Mouse (Mus musculus) erythroblast, adult 5-6 weeks (primary cell): Measurements from ENCODE around the gene Eif5a. TPM values are rescaled to one million over a fixed set of nuclear protein-coding genes. Genes with fewer than 3 reads are reported as not detected.
"Not testable (repeated sequence)": the region's sequence is repeated elsewhere in the genome, so short reads cannot be mapped to it uniquely, and the experiment has no call there.

Experiments
- ATAC-seq: replicated peaks from 2 replicates; pipeline ENCODE4 v1.8.0; 2016; ENCODE audit warnings: moderate number of reproducible peaks, mild to moderate bottlenecking, moderate TSS enrichment, inconsistent platforms; ENCODE audit not compliant: poor library complexity, low FRiP score, severe bottlenecking
- total RNA-seq, 2 experiments: library from RNA; stranded (forward) in 1 of 2; stranded (reverse) in 1 of 2; fragments of 150-400 nt in 1 of 2; fragments of 200-764, 138-1000 nt in 1 of 2; gene quantifications; 2 replicates each; pipeline versions ENCODE4 v1.2.3 to v1.2.4; 2015 to 2017; ENCODE audit warnings: low replicate concordance in 2 of 2

Eif5a gene
- total RNA-seq (2015; ENCODE audit: low replicate concordance) = 340 and 374 TPM in 2 replicates
- 154 and 205 TPM in 2 replicates for total RNA-seq (2017; ENCODE audit: low replicate concordance)

GRCm38 (mm10) chr11:69921114-69922011 is at the start of gene Eif5a:
TSS of gene Eif5a (minus strand) at chr11:69921958.
- peak; percentile 75 for ATAC-seq

- no peak for ATAC-seq
These were observed 49.0 kb upstream of the Eif5a start for GRCm38 (mm10) chr11:69970775-69971174.

DNA sequence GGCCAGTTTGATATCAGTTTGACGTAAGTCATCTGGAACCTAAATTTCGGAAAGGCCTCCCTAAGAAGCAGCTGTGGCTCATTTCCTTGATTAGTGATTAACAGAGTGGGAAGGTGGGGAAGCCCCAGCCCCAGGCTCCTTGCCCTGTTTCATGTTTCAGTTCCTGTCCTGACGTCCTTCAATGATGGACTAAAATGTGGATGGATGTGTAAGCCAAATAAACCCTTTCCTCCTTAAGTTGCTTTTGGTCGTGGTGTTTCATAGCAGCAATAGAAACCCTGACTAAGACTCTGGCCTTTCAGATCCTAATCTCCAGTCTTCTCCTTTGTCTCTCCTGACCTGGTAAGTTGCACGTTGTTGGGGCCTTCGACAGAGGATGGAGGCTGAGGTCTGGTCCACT is 48.5 kb upstream of the Eif5a start:
- no peak for ATAC-seq

GRCm38 (mm10) chr11:69968793-69969192 is 47.0 kb upstream of the Eif5a start:
- ATAC-seq = no peak

DNA sequence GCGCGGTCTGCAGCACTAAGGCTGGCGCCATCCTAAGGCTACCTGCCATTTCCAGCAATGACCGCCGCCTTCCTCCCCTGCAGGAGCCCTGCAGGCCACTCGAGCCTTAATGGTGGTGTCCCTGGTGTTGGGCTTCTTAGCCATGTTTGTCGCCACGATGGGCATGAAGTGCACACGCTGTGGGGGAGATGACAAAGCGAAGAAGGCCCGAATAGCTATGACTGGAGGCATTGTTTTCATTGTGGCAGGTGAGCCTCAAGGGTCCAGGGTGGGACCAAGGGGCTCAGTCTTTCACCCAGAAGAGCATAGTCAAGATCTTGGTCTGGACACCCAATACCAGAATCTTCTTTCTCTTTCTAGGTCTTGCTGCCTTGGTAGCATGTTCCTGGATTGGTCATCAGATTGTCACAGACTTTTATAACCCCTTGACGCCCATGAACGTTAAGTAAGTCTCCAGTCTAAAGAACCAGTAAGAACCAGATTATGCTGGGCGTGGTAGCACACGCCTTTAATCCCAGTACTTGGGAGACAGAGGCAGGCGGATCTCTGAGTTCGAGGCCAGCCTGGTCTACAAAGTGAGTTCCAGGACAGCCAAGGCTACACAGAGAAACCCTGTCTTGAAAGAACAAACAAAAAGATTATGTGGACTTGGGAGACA is 45.2 kb upstream of the Eif5a start:
- no peak for ATAC-seq

GRCm38 (mm10) chr11:69966006-69966859 is 44.5 kb upstream of the Eif5a start:
- 0 out of 2 replicates have a peak, but pooled peaks have one; percentile 17 for ATAC-seq

DNA sequence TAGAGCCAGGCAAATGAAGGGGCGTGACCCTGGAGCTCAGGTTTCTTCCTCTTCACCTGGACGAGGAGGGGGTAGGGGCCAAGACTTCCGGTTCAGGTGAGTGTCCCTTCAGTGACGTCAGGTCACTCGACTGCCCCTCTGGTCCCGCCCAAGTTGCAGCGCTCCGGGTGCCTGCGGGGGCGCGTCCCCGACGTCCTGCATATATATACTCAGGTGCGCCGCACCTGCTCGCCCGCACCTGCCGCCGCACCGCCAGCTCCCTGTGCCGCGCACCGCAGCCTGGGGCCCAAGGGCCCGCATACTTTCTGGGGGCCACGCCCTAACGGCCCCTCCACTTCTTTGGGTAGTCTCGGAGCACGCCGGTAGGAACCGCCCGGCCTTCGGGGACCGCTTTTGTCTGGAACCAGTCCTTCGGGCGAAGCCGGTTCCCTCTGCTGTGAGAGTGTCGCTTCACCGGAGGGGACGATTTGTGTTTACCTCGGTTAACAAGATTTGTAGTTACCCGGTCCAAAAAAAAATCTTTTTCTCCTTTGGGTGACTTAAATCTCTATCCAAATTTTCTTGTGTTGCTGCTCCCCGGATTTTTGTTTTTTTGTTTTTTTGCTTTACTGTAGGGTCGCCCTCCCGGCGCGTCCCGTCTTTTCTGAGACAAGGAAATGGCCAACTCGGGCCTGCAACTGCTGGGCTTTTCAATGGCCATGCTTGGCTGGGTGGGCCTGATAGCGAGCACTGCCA is 43.7 kb upstream of the Eif5a start:
- 0 out of 2 replicates have a peak, but pooled peaks have one; percentile 13 for ATAC-seq

DNA sequence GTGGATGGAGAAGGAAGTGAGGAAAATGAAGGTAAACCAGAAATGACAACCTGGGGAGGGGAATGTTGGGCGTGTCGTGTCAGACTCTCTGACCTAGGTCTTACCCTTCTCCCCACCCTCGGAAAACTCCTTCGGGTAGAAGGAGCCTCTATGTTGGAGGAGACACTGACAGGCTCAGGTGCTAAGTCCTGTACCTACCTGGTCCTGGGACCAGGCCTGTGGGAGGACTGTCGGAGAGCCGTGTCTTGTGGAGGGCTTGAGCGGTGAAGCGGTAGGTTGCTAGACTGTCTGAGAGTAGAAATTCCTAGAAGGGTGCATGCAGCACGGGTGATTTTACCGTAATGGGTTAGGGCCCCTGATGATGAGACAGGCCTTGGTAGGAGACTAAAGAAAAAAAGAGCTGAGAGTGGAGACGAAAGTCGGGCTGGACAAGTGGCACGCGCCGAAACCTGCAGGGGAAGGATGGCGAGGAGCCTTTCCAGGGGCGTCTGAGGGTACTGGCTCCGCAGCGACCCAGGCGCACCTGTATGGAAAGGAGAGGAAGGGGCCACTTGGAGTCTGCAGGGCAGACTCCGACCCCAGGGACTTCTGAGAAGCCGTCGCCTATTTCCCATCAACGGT is 43.0 kb upstream of the Eif5a start, which contains the start of gene Cldn7:
Gene Cldn7, plus strand, starts transcription at position 130 of the 621 bp plus-strand sequence.
- ATAC-seq = no peak

DNA sequence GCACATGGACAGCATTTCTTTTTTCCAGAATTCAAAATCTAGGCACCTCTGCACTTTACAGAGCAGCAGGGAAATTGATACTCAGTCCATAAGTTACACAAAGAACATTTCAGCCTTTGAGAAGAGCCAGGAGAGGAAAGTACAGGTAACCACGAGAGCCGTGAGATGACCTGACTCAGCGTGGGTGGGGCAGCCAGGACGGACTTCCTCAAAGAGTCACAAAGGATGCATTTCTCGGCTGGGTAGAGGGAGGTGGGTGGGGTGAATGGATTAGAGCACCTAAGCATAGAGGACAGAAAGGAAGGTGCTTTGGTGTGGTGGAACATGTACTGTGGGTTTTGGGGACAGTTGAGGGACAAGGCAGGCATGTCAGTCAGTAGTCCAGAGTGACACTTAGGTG is 40.1 kb upstream of the Eif5a start:
- no peak for ATAC-seq

- ATAC-seq = peak; percentile 66
These were observed 38.9 kb upstream of the Eif5a start for GRCm38 (mm10) chr11:69960616-69961015.

DNA sequence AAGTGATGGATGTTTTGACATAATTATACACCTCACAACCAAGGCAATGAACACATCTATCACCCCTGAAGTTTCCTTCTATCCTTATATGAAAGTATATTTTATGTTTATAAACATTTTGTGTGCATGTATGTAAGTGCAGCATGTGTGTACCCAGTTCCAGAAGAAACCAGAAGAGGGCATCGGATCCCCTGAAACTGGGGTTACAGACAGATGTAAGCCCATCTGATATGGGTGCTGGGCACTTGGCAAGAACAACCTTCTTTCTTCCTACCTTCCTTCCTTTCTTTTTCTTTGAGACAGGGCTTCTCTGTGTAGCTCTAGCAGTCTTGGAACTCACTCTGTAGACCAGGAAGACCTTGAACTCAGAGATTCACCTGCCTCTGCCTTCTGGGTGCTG is 34.5 kb upstream of the Eif5a start:
- ATAC-seq = no peak

DNA sequence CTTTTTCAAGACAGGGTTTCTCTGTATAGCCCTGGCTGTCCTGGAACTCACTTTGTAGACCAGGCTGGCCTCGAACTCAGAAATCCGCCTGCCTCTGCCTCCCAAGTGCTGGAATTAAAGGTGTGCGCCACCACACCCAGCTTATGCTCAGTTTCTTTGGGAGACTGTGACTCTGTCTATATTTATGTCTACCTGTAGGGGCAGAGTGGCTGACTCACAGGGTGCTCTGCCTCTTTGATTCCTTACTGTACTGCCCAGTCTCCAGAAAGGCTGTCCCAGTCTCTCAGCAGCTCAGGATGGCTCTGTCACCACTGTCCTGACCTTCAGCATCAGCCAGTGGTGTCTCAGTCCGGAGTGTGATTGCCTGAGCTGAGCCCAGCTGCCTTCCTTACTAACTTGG is 33.9 kb upstream of the Eif5a start:
- ATAC-seq = not testable (repeated sequence)

DNA sequence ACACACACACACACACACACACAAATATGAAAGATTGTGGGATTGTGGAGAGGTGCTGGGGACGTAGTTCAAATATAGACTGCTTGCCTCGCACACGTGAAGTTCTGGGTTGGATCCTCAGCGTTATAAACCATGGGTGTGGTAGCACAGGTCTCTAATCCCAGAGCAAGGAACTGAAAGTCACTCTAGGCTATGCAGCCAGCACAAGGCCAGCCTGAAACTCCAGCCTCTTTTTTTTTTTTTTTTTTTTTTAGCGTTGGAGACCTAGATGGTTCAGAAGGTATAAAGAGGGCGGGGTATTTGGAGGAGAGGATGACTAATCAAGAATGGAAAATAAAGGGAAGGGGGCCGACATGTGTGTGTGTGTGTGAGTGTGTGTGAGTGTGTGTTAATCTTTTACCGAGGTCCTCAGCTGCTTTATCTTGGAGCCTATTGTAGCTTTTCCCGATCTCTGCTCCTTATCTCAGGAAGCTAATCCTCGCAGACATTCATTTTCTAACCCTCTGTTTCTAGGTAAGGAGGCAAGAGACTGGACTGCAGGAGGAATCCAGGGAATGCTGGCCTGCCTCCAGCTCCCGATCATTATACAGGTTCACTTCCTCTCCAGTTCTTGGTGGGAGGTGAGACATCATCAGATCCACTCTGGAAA is 31.6 kb upstream of the Eif5a start:
- no peak for ATAC-seq

GRCm38 (mm10) chr11:69952274-69952673 is 30.5 kb upstream of the Eif5a start:
- ATAC-seq = no peak

DNA sequence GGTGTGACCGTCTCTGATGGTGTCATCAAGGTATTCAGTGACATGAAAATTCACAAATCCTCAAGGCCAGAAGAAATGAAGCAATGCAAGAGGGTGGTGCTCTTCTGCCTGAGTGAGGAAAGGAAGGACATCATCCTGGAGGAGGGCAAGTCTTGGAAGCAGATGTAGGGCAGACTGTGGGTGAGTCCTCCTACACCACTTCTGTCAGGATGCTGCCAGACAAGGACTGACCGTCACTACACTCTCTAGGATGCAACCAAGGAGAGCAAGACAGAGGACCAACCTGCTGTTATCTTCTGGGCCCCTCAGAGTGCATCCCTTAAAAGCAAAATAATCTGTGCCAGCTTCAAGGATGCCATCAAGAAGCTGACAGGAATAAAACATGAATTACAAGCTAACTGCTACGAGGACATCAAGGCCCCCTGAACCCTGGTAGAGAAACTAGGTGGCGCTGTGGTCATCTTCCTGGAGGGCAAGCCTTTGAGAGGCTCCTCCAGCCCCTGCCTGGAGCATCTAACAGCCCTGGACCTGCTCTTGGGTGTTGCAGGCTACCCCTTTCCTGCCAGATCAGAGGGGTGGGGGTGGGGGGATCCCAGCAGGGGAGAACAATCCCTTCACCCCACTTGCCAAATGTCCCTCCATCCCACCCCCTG is 29.2 kb upstream of the Eif5a start:
- no peak for ATAC-seq

DNA sequence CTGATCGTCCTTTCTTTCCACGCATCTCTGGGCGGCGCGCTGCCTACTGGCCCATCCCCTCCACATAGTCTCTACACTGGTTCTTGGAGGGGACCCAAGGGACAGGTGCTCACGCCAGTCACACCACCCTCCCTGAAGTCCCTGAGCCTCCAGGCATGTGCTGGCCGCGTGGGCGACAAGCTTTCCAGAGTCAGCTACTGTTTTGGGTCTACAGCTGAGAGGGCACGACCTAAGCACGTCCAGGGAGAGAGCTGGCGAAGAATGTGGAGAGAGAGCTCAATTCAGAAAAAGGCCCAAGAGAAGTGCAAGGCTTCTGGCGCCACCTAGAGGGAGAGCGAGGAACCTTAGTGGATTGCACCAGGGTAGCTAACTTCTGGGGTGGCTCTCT is 27.0 kb upstream of the Eif5a start:
- peak; percentile 58 for ATAC-seq

DNA sequence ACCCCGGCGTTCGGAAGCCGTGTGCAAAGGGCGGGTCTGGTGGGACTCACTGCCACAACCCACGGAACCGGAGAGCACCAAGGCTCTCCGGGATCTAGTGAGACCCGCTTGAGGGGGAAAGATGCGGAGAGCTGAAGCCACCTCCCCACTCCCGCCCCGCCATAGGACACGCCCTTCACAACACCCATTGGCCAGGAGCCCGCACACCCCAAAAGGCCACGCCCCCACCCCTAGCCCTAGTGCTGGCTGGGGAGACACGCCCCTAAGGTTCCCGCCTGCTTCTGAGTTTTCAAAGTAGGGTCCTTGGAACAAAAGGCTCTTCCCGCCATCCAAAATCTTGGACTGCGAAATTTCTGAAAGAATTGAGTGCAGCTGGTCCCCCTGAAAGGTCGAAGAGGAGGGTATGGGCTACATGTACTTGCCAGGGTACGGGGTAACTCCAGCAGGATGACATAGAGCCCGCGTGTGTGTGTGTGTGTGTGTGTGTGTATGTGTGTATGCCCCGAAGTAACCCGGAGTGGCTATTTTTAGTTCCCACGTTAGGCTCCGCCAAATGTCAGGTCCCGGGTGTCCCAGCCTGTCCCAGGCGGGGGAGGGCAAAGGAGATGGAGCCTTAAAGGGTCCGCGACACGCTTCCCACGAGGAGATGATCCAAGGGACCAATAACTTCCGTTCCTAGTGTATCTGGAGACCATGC is 26.5 kb upstream of the Eif5a start, which contains the start of gene Slc2a4:
Gene Slc2a4, minus strand, starts transcription at position 123 of the 697 bp plus-strand sequence.
- peak; percentile 69 for ATAC-seq
